Mouse (Mus musculus): ENCODE data around the gene Nupr1l. TPM values are rescaled to one million over a fixed set of nuclear protein-coding genes. Genes with fewer than 3 reads are reported as not detected.
"Not testable (repeated sequence)": the region's sequence is repeated elsewhere in the genome, so short reads cannot be mapped to it uniquely, and the experiment has no call there.

Nupr1l gene
- 4.1 and 6.2 TPM in 2 replicates for polyA plus RNA-seq (2012; ENCODE audit: insufficient read depth, insufficient read length, missing spikeins)

DNA sequence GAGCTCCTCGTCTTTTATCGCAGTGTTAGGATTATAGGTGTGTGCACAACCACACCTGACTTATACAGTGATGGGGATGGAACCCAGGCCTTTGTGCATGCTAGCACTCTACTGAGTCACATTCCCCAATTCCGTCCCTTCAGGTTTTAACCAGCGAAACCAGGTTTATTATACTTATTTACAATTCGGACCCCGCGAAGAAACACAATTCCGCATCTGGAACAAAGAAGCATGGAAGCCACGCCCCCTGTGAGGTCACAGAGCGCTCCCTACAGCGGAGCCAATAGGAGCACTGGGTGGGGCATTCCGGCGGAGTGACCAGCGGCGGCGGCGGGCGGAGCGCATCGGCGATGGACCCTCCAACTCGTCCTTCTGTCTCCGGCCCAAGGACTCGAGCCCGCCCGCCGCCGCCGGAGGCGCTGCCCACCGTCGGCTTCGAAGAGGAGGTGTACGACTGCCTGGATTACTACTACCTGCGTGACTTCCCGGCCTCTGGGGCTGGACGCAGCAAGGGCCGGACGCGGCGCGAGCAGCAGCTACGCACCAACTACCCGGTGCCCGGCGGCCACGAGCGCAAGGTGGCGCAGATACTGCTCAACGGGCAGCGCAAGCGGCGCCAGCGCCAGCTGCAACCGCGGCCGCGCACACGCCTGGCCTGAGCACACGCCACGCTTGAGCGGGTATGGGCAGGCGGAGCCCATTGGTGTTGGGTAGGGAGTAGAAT, at the start of gene Nupr1l:
TSS of gene Nupr1l (plus strand) at position 299 of the 724 bp plus-strand sequence.
- H3K4me3 ChIP-seq (ENCODE audit: insufficient read depth, low read depth, low read length), result peak within 1 kb of the TSS; percentile 80
- peaks cover 7% of the 10 kb centered on the region; the same call in 1 of the 2 replicates for H3K4me1 ChIP-seq (ENCODE audit: control insufficient read depth, insufficient read depth, insufficient read length, low read length)
- peak within 1 kb of the TSS; percentile 74 for H3K27ac ChIP-seq (replicated peaks; ENCODE audit: low read depth, low read length)

DNA sequence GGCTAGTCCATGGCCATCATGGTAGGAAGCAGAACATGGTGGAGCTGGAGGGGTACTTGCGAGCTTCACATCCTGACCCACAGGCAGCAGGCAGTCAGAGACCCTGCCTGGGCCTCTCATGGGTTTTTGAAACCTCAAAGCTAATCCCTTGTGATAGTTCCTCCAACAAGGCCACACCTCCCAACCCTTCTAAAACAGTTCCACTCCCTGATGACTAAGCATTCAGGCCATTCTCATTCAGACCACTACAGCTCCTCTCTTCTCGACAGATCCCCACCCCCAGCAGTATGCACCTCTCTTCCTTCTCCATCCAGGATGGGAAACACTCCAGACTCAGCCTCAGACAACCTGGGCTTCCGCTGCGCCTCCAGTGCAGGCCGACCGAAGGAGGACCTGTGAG, 46.0 kb upstream of the Nupr1l start:
- no peak overlapping the region for H3K4me3 ChIP-seq (ENCODE audit: insufficient read depth, low read depth, low read length)
- no peaks in the 10 kb centered on the region for H3K4me1 ChIP-seq (ENCODE audit: control insufficient read depth, insufficient read depth, insufficient read length, low read length)
- H3K27ac ChIP-seq (replicated peaks; ENCODE audit: low read depth, low read length), result no peak overlapping the region

DNA sequence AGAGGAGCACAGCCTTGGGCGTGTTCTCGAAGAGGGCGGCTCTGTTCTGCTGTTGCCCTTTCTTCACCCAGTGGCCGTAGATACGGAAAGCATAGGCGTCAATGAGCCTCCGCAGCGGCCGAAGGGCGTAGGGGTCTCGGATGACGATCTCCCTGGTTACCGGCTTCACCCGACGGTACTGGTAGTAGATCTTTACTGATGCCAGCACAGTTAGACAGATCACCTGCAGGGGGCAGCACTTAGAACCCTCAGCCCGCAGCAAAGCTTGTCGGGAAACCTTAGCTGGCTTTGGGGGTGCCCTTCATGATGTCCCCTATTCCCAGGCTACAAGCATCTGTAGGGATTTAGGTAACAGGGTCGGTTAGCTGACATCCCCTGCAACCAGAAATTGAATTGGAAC, 43.9 kb upstream of the Nupr1l start:
- Histone ChIP-seq H3K4me1 (ENCODE audit: control insufficient read depth, insufficient read depth, insufficient read length, low read length) (no peaks in the 10 kb centered on the region), H3K4me3 (ENCODE audit: insufficient read depth, low read depth, low read length) (no peak overlapping the region), H3K27ac (replicated peaks; ENCODE audit: low read depth, low read length) (no peak overlapping the region)

DNA sequence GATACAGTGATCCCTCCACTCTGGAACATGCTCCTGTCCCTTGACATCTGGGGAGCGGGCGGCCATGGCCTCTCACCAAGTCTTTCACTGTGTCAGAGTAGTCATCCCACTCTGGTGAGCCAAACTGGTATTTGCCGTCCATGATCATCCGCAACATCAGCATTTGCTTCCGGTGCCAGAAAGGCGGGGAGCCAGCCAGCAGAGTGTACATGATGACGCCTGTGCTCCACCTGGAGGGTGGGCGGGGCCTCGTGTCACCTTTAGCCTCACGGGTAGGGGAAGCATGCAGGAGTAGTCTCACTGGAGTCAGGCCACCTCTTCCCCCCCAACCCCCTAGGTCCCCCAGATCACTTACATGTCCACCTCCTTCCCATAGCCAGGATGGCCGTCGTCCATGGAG, 42.5 kb upstream of the Nupr1l start:
- Histone ChIP-seq H3K27ac (replicated peaks; ENCODE audit: low read depth, low read length) (no peak overlapping the region), H3K4me3 (ENCODE audit: insufficient read depth, low read depth, low read length) (no peak overlapping the region), H3K4me1 (ENCODE audit: control insufficient read depth, insufficient read depth, insufficient read length, low read length) (no peaks in the 10 kb centered on the region)

DNA sequence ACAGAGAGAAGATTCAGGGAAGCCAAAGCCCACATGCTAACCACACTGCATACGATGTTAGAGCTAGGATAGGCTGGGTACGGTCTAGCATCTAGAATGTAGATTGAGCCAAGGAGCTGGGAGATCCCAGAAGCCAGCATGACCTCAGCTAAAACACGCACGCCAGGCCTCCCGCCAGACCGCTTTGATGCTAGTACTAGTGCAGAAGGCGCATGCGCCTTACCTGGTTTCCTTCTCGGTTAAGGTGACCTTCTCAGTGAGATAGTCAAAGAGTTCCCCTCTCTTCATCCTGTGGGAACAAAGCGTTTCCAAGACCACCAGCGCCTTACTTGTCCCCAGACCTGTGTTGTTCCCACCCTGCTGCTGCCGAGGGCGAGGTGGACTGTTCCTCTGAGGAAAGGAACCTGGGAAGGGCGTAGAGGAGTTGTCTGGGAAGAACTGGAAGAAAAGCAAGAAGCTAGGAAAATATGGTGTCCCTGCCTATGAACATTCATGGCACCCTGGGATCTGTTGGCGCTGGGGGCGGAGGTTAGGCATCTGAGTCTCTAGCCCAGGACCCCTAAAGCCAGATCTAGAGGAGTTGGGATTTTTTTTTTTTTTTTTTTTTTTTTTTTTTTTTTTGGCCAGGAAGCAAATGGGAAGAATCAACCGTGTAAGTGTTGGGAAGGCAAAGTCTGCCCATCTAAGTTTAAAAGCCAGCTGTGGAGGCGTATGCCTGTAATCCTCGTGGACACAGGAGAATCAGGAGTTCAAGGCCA, 38.9 kb upstream of the Nupr1l start:
- no peak overlapping the region for H3K27ac ChIP-seq (replicated peaks; ENCODE audit: low read depth, low read length)
- H3K4me3 ChIP-seq (ENCODE audit: insufficient read depth, low read depth, low read length), result no peak overlapping the region
- no peaks in the 10 kb centered on the region for H3K4me1 ChIP-seq (ENCODE audit: control insufficient read depth, insufficient read depth, insufficient read length, low read length)

DNA sequence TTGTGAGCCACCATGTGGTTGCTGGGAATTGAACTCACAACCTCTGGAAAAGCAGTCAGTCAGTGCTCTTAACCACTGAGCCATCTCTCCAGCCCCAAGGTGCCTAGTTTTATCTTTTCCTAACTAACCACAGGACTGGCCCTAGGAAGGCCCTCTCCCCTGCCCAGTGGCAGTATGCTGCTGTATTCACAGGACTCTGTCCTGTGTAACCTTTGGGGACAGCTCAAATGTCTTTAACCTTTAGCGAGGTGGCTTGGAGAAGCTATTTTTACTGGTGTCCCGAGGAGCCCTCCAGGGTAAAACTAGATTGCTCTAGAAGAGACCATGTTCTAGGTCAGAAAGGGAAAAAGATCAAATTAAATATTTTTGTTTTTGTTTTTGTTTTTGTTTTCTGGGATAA, 37.1 kb upstream of the Nupr1l start:
- Histone ChIP-seq H3K4me3 (ENCODE audit: insufficient read depth, low read depth, low read length) (no peak overlapping the region), H3K27ac (replicated peaks; ENCODE audit: low read depth, low read length) (no peak overlapping the region), H3K4me1 (ENCODE audit: control insufficient read depth, insufficient read depth, insufficient read length, low read length) (no peaks in the 10 kb centered on the region)

DNA sequence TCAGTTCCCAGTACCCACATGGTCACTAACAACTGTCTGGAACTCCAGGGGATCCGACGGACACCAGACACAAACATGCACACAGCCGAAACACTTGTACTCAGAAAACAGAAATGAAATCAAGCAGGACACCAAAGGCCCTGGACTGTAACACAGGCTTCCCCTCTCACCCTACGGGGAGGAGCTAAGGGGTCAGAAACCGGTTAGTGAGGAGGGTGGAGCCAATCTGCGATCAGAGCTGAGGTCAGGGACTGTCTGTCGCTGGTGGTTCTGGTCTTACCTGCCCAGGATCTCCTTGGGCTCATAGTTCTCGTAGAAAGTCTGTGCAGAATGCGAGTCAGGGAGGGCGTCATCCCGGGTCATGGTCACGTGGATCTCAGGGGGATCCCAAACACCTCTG, 34.4 kb upstream of the Nupr1l start:
- Histone ChIP-seq H3K4me3 (ENCODE audit: insufficient read depth, low read depth, low read length) (no peak overlapping the region), H3K27ac (replicated peaks; ENCODE audit: low read depth, low read length) (no peak overlapping the region), H3K4me1 (ENCODE audit: control insufficient read depth, insufficient read depth, insufficient read length, low read length) (no peaks in the 10 kb centered on the region)

DNA sequence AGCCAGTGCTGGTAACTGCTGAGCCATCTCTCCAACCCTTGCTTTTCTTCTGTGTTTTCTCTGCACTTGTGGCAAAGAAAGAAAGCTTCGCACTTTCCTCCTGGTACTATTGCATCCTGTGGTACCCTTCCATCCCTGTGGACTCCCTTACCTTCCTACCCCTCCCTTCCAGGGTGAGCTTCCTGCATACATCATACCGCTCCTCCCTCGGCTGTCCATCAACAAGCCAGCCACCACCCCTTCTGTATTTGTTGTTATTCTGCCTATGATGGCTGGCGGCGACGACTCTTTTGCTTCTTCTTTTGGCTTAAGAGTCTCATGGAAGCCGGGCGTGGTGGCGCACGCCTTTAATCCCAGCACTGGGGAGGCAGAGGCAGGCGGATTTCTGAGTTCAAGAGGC, 33.2 kb upstream of the Nupr1l start:
- no peak overlapping the region for H3K4me3 ChIP-seq (ENCODE audit: insufficient read depth, low read depth, low read length)
- no peaks in the 10 kb centered on the region for H3K4me1 ChIP-seq (ENCODE audit: control insufficient read depth, insufficient read depth, insufficient read length, low read length)
- H3K27ac ChIP-seq (replicated peaks; ENCODE audit: low read depth, low read length), result no peak overlapping the region

DNA sequence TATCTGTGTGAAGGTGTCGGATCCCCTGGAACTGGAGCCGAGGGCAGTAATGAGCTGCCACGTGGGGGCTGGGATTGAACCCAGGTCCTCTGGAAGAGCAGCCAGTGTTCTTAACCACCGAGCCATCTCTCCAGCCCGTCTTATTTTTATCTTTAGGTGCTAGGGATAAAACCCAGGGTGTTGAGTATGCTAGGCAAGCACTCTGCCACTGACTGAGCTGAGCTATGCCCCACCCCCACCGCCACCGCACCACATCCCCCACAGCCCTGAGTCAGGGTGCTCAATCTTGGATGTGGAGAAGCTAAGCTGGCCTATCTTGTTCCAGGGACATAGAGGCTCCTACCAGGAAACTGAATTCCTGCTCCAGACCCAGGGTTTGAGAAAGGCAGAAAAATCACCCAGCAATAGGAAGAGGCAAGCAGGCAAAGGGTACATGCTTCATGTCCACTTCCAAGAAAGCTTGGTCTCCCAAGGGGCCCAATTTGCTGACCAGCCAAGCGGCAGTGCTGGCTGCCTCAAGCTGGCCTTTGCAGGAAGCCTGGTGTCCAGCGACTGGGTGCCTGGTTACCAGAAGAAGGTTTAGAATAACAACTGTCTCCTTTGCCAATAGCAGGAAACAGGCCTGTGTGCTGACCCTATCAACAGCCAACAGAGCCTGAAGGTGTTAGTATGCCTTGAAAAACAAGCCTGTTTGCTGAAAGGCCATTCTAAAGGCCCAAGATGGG, 30.4 kb upstream of the Nupr1l start:
- Histone ChIP-seq H3K27ac (replicated peaks; ENCODE audit: low read depth, low read length) (0 out of 2 replicates have a peak overlapping the region, but pooled peaks have one; percentile 15), H3K4me3 (ENCODE audit: insufficient read depth, low read depth, low read length) (no peak overlapping the region), H3K4me1 (ENCODE audit: control insufficient read depth, insufficient read depth, insufficient read length, low read length) (no peaks in the 10 kb centered on the region)

DNA sequence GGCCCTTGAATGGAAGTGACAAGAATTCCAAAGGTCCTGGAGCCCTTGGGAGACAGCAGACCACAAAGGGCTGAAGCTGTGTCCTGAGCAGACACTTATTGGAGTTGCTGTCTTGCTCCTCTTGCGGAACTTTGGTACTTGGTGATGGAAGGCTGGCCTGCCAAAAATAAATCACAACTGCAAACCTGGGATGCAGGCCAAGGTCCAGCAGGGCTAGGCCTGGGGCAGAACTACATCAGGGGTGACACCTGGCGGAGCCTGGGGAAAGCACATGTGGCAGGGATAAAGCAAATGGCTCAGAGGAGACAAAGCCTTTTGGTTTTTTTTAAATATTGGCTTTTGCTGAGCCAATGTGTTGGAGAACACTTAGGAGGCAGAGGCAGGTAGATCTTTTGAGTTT, 29.4 kb upstream of the Nupr1l start:
- no peaks in the 10 kb centered on the region for H3K4me1 ChIP-seq (ENCODE audit: control insufficient read depth, insufficient read depth, insufficient read length, low read length)
- 0 out of 2 replicates have a peak overlapping the region, but pooled peaks have one; percentile 15 for H3K27ac ChIP-seq (replicated peaks; ENCODE audit: low read depth, low read length)
- 0 out of 2 replicates have a peak overlapping the region, but pooled peaks have one; percentile 6 for H3K4me3 ChIP-seq (ENCODE audit: insufficient read depth, low read depth, low read length)

DNA sequence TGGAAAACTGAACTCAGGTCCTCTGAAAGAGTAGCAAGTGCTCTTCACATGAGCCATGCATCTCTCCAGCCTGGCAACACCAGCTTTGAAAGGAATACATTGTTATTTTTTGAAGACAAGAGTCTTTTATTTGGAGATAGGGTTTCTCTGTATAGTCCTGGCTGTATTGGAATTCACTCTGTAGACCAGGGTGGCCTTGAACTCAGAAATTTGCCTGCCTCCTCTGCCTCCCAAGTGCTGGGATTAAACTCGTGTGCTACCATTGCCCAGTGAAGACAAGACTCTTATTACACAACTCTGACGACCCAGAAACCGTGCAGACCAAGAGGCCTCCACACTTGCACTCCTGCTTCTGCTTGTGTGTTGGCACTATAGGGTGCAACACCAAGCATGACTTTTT, 28.5 kb upstream of the Nupr1l start:
- H3K4me3 ChIP-seq (ENCODE audit: insufficient read depth, low read depth, low read length), result no peak overlapping the region
- H3K27ac ChIP-seq (replicated peaks; ENCODE audit: low read depth, low read length), result no peak overlapping the region
- H3K4me1 ChIP-seq (ENCODE audit: control insufficient read depth, insufficient read depth, insufficient read length, low read length), result no peaks in the 10 kb centered on the region; the same call in 1 of the 2 replicates

DNA sequence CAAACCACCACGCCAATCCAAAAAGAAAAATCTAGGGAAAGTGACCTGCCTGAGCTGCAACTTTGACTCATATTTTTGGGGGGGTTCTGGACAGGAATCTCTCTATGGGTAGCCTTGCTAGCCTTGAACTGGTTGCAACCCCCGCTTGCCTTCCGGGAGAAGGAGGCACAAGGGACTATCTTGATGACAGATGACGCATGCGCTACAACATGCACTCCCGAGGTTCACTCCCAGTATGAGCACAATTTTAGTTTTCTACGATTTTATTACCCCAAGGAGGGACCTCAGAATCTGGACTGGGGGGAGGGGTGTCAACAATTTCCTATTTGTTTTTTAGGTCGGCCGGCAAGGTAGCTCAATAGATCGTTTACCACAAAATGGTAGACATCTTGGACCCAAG, 22.1 kb upstream of the Nupr1l start:
- peak overlapping the region; percentile 43; the same call in 1 of the 2 replicates for H3K27ac ChIP-seq (replicated peaks; ENCODE audit: low read depth, low read length)

DNA sequence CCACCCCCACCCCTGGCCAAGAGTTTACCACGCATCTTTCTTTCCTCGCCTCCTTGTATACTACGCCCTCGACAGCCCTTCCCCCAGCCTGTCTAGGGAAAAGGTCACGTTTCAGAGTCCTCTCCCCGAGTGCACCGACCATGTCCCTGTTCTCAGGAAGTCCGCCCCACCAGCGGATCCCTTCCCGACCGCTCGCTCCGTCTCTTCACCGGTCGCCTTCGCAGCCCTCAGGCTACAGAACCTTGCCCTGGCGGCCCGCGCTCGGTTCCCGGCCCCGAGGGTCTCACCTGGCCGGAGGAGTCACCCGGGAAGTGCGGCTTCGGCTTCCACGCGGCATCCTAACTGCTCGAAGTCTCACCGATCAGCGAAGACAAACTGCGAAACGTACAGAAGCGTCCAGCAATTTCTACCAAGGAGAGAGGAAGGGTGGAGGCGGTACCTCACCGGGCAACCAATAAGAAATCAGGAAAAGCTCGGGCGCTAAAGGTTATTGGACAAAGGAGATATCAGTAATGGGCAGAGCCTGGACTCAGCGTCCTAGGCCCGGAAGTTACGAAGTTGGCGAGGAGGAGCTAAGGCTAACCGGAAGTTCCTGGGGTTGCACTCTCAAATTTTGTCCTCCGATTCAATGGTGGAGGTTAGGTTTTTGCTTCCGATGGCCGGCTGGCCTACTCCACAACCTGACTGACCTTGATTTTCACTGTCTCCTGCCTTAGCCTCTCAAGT, 21.3 kb upstream of the Nupr1l start, which contains the start of gene Chchd2:
TSS of gene Chchd2 (minus strand) at position 560 of the 726 bp plus-strand sequence.
- Histone ChIP-seq H3K4me1 (ENCODE audit: control insufficient read depth, insufficient read depth, insufficient read length, low read length) (peaks cover 5% of the 10 kb centered on the region; the same call in 1 of the 2 replicates), H3K27ac (replicated peaks; ENCODE audit: low read depth, low read length) (peak within 1 kb of the TSS; percentile 93), H3K4me3 (ENCODE audit: insufficient read depth, low read depth, low read length) (peak within 1 kb of the TSS; percentile 70)

More for the DNA sequence above, 22.1 kb upstream of the Nupr1l start:
- peaks cover 5% of the 10 kb centered on the region; the same call in 1 of the 2 replicates for H3K4me1 ChIP-seq (ENCODE audit: control insufficient read depth, insufficient read depth, insufficient read length, low read length)
- H3K4me3 ChIP-seq (ENCODE audit: insufficient read depth, low read depth, low read length), result peak overlapping the region; percentile 70

DNA sequence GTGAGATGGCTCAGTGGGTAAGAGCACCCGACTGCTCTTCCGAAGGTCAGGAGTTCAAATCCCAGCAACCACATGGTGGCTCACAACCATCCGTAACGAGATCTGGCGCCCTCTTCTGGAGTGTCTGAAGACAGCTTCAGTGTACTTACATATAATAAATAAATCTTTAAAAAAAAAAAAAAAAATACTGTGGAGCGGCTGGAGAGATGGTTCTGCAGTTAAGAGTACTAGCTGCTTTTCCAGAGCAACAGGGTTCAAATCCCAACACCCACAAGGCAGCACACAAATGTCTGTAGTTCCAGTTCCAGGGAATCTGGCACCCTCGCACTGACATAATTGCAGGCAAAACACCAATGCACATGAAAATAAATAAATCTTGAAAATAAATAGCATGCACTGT, 17.9 kb upstream of the Nupr1l start:
- not testable (repeated sequence) for H3K4me1 ChIP-seq (ENCODE audit: control insufficient read depth, insufficient read depth, insufficient read length, low read length); H3K4me3 ChIP-seq (ENCODE audit: insufficient read depth, low read depth, low read length); H3K27ac ChIP-seq (replicated peaks; ENCODE audit: low read depth, low read length)
